Mouse (Mus musculus): ENCODE measurements at regions not wholly inside any gene's neighbourhood (a gene's known extent, or its start where the extent isn't known, plus 50 kb on each side); places are given as distances from the start of the nearest gene placed in this dataset.

GRCm38 (mm10) chr8:34371391-34371790 lies 259.9 kb upstream of the Gm10131 start:
- WGBS = 75% methylated on average over 5 of the region's 5 CpGs
- no peak for ATAC-seq (ENCODE audit: insufficient number of reproducible peaks, low FRiP score, low TSS enrichment, low read depth)
- H3K4me2 ChIP-seq (ENCODE audit: low read depth, severe bottlenecking) = no peak overlapping the region
- H3K36me3 ChIP-seq (ENCODE audit: control insufficient read depth, insufficient read depth, low read length) = no peaks in the 10 kb centered on the region
- no peak overlapping the region for H3K4me3 ChIP-seq (ENCODE audit: low read depth, low read length)
- H3K9me3 ChIP-seq (ENCODE audit: control insufficient read depth, low read length) = no peaks in the 10 kb centered on the region
- H3K27ac ChIP-seq (replicated peaks; ENCODE audit: low read depth, low read length) = no peak overlapping the region
- H3K9ac ChIP-seq (ENCODE audit: low read length) = no peak overlapping the region
- no peaks in the 10 kb centered on the region for H3K27me3 ChIP-seq (ENCODE audit: control insufficient read depth, insufficient read depth, low read length)
- DNase-seq (ENCODE audit: low spot score) = no peak
- H3K4me1 ChIP-seq (ENCODE audit: control insufficient read depth, insufficient read depth, low read length) = 0 out of 2 replicates have a peak, but pooled peaks cover 4% of the 10 kb centered on the region

GRCm38 (mm10) chr8:34368556-34368955 lies 257.0 kb upstream of the Gm10131 start:
- no peaks in the 10 kb centered on the region for H3K9me3 ChIP-seq (ENCODE audit: control insufficient read depth, low read length)
- DNase-seq (ENCODE audit: low spot score) (no peak), ATAC-seq (ENCODE audit: insufficient number of reproducible peaks, low FRiP score, low TSS enrichment, low read depth) (no peak)
- H3K27me3 ChIP-seq (ENCODE audit: control insufficient read depth, insufficient read depth, low read length) = no peaks in the 10 kb centered on the region
- no peak overlapping the region for H3K4me2 ChIP-seq (ENCODE audit: low read depth, severe bottlenecking)
- H3K4me1 ChIP-seq (ENCODE audit: control insufficient read depth, insufficient read depth, low read length) = 0 out of 2 replicates have a peak, but pooled peaks cover 4% of the 10 kb centered on the region
- no peak overlapping the region for H3K4me3 ChIP-seq (ENCODE audit: low read depth, low read length)
- no peaks in the 10 kb centered on the region for H3K36me3 ChIP-seq (ENCODE audit: control insufficient read depth, insufficient read depth, low read length)
- no peak overlapping the region for H3K9ac ChIP-seq (ENCODE audit: low read length)
- 82% methylated on average over 2 of the region's 2 CpGs for WGBS
- H3K27ac ChIP-seq (replicated peaks; ENCODE audit: low read depth, low read length) = no peak overlapping the region

- H3K36me3 ChIP-seq (ENCODE audit: control insufficient read depth, insufficient read depth, low read length) = no peaks in the 10 kb centered on the region
- WGBS = 80% methylated on average over 18 of the region's 18 CpGs
- no peak overlapping the region for H3K9ac ChIP-seq (ENCODE audit: low read length)
- no peak overlapping the region for H3K4me2 ChIP-seq (ENCODE audit: low read depth, severe bottlenecking)
- no peak overlapping the region for H3K27ac ChIP-seq (replicated peaks; ENCODE audit: low read depth, low read length)
- no peaks in the 10 kb centered on the region for H3K9me3 ChIP-seq (ENCODE audit: control insufficient read depth, low read length)
- H3K4me3 ChIP-seq (ENCODE audit: low read depth, low read length) = no peak overlapping the region
- DNase-seq (ENCODE audit: low spot score) = no peak
- H3K4me1 ChIP-seq (ENCODE audit: control insufficient read depth, insufficient read depth, low read length) = no peaks in the 10 kb centered on the region
- ATAC-seq (ENCODE audit: insufficient number of reproducible peaks, low FRiP score, low TSS enrichment, low read depth) = no peak
- H3K27me3 ChIP-seq (ENCODE audit: control insufficient read depth, insufficient read depth, low read length) = no peaks in the 10 kb centered on the region
These were observed 253.0 kb upstream of the Gm10131 start for GRCm38 (mm10) chr8:34364446-34365035.

DNA sequence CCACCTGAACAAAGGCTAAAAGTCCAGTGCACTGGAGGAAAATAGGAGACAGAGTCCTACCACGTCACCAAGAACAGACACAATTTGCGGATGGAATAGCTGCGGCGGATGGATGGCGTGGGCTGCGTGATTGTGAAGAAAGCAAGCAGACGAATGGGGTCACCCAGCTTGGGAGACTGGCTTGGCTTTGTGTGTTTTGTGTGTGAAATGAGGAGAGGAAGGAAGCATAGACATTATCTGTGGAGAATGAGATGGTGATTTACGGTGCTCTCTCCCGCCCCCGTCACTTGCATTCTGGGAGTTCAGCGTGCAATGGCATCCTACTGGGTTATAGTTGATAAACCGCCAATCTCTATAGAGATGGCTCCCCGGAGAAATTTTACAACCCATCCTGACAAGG lies 252.1 kb upstream of the Gm10131 start:
- Histone ChIP-seq H3K9ac (ENCODE audit: low read length) (no peak overlapping the region), H3K4me1 (ENCODE audit: control insufficient read depth, insufficient read depth, low read length) (no peaks in the 10 kb centered on the region), H3K4me3 (ENCODE audit: low read depth, low read length) (no peak overlapping the region), H3K27me3 (ENCODE audit: control insufficient read depth, insufficient read depth, low read length) (no peaks in the 10 kb centered on the region), H3K27ac (replicated peaks; ENCODE audit: low read depth, low read length) (no peak overlapping the region), H3K36me3 (ENCODE audit: control insufficient read depth, insufficient read depth, low read length) (no peaks in the 10 kb centered on the region), H3K9me3 (ENCODE audit: control insufficient read depth, low read length) (no peaks in the 10 kb centered on the region), H3K4me2 (ENCODE audit: low read depth, severe bottlenecking) (no peak overlapping the region)
- DNase-seq (ENCODE audit: low spot score) (no peak), ATAC-seq (ENCODE audit: insufficient number of reproducible peaks, low FRiP score, low TSS enrichment, low read depth) (no peak)
- WGBS = 84% methylated on average over 13 of the region's 13 CpGs

- H3K4me3 ChIP-seq (ENCODE audit: low read depth, low read length) = no peak overlapping the region
- H3K4me1 ChIP-seq (ENCODE audit: control insufficient read depth, insufficient read depth, low read length) = no peaks in the 10 kb centered on the region
- ATAC-seq (ENCODE audit: insufficient number of reproducible peaks, low FRiP score, low TSS enrichment, low read depth) (no peak), DNase-seq (ENCODE audit: low spot score) (no peak)
- H3K9ac ChIP-seq (ENCODE audit: low read length) = no peak overlapping the region
- no peak overlapping the region for H3K27ac ChIP-seq (replicated peaks; ENCODE audit: low read depth, low read length)
- H3K9me3 ChIP-seq (ENCODE audit: control insufficient read depth, low read length) = no peaks in the 10 kb centered on the region
- H3K4me2 ChIP-seq (ENCODE audit: low read depth, severe bottlenecking) = no peak overlapping the region
- 53% methylated on average over 4 of the region's 4 CpGs for WGBS
- H3K36me3 ChIP-seq (ENCODE audit: control insufficient read depth, insufficient read depth, low read length) = no peaks in the 10 kb centered on the region
- no peaks in the 10 kb centered on the region for H3K27me3 ChIP-seq (ENCODE audit: control insufficient read depth, insufficient read depth, low read length)
These were observed 251.6 kb upstream of the Gm10131 start for GRCm38 (mm10) chr8:34363131-34363530.

DNA sequence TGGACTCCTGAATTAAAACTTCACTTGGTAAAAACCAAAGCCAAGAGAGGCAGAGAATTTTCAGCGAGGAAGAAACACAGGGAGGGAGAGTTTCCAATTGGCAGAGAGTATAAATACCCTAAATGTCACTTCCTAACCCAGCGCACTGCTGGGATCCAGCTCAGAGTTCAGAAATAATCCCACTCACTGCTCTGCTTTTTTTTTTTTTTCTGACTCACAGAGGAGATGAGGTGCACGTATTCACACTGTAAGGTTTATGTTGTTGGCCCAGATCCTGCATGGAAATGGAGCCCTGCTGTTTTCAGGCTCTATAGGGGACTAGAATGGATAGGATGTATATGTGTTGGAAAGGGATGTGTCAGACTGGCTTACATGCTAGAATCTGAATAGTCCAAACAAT lies 249.8 kb upstream of the Gm10131 start:
- WGBS = 78% methylated on average over 3 of the region's 3 CpGs
- Histone ChIP-seq H3K4me2 (ENCODE audit: low read depth, severe bottlenecking) (no peak overlapping the region), H3K9ac (ENCODE audit: low read length) (no peak overlapping the region), H3K36me3 (ENCODE audit: control insufficient read depth, insufficient read depth, low read length) (no peaks in the 10 kb centered on the region), H3K27ac (replicated peaks; ENCODE audit: low read depth, low read length) (no peak overlapping the region), H3K9me3 (ENCODE audit: control insufficient read depth, low read length) (no peaks in the 10 kb centered on the region), H3K4me3 (ENCODE audit: low read depth, low read length) (no peak overlapping the region), H3K4me1 (ENCODE audit: control insufficient read depth, insufficient read depth, low read length) (no peaks in the 10 kb centered on the region), H3K27me3 (ENCODE audit: control insufficient read depth, insufficient read depth, low read length) (no peaks in the 10 kb centered on the region)
- no peak for ATAC-seq (ENCODE audit: insufficient number of reproducible peaks, low FRiP score, low TSS enrichment, low read depth)
- DNase-seq (ENCODE audit: low spot score) = no peak

GRCm38 (mm10) chr8:34359776-34360175 lies 248.2 kb upstream of the Gm10131 start:
- WGBS = 75% methylated on average over 2 of the region's 2 CpGs
- H3K9me3 ChIP-seq (ENCODE audit: control insufficient read depth, low read length) = no peaks in the 10 kb centered on the region
- no peak overlapping the region for H3K27ac ChIP-seq (replicated peaks; ENCODE audit: low read depth, low read length)
- H3K4me1 ChIP-seq (ENCODE audit: control insufficient read depth, insufficient read depth, low read length) = no peaks in the 10 kb centered on the region
- no peak overlapping the region for H3K9ac ChIP-seq (ENCODE audit: low read length)
- H3K36me3 ChIP-seq (ENCODE audit: control insufficient read depth, insufficient read depth, low read length) = no peaks in the 10 kb centered on the region
- DNase-seq (ENCODE audit: low spot score) = no peak
- no peaks in the 10 kb centered on the region for H3K27me3 ChIP-seq (ENCODE audit: control insufficient read depth, insufficient read depth, low read length)
- no peak overlapping the region for H3K4me3 ChIP-seq (ENCODE audit: low read depth, low read length)
- H3K4me2 ChIP-seq (ENCODE audit: low read depth, severe bottlenecking) = no peak overlapping the region
- ATAC-seq (ENCODE audit: insufficient number of reproducible peaks, low FRiP score, low TSS enrichment, low read depth) = no peak

GRCm38 (mm10) chr8:34355059-34355458 lies 243.5 kb upstream of the Gm10131 start:
- H3K27ac ChIP-seq (replicated peaks; ENCODE audit: low read depth, low read length) = no peak overlapping the region
- ATAC-seq (ENCODE audit: insufficient number of reproducible peaks, low FRiP score, low TSS enrichment, low read depth) = no peak
- DNase-seq (ENCODE audit: low spot score) = no peak
- no peak overlapping the region for H3K4me3 ChIP-seq (ENCODE audit: low read depth, low read length)
- H3K9ac ChIP-seq (ENCODE audit: low read length) = no peak overlapping the region
- no peaks in the 10 kb centered on the region for H3K9me3 ChIP-seq (ENCODE audit: control insufficient read depth, low read length)
- H3K4me2 ChIP-seq (ENCODE audit: low read depth, severe bottlenecking) = no peak overlapping the region
- H3K27me3 ChIP-seq (ENCODE audit: control insufficient read depth, insufficient read depth, low read length) = no peaks in the 10 kb centered on the region
- no peaks in the 10 kb centered on the region for H3K4me1 ChIP-seq (ENCODE audit: control insufficient read depth, insufficient read depth, low read length)
- 78% methylated on average over 13 of the region's 13 CpGs for WGBS
- no peaks in the 10 kb centered on the region for H3K36me3 ChIP-seq (ENCODE audit: control insufficient read depth, insufficient read depth, low read length)
